Mouse (Mus musculus) ES-Bruce4 (cell line): ENCODE results near the gene Fam209.

Source experiments
- CTCF ChIP-seq: IDR thresholded peaks from one replicate; pipeline ENCODE4 v1.8.1; 2011; ENCODE audit warnings: low read depth, low read length
- POLR2A ChIP-seq: IDR thresholded peaks from one replicate; pipeline ENCODE4 v1.8.1; 2011; ENCODE audit warnings: low read length; ENCODE audit not compliant: insufficient read depth

GRCm38 (mm10) chr2:172477350-172477749 lies 5.0 kb downstream of the Fam209 start:
- TF ChIP-seq CTCF = no peak
- TF ChIP-seq POLR2A = no peak
